ENCODE assay signal across 21 mouse cellular contexts in genomic region chr4:136697325-136697724, GRCm38 (mm10).
"Had no signal": no experiment of that assay in that cellular context is flagged by ENCODE, and none has a peak within 500 bp of the region (broad histone marks: within the 10 kb centered on the region; RNA-seq: fewer than 3 reads in every experiment).

No protein-coding gene starts in this region.

- H3K27ac ChIP-seq: layer of hippocampus, adult 2 months; limb, embryonic 10.5 days; limb, embryonic 13.5 days; liver, embryonic 12.5 days; liver, embryonic 15.5 days; lung, embryonic 15.5 days; neural tube, embryonic 12.5 days; stomach, embryonic 15.5 days had no signal

- H3K4me2 ChIP-seq: limb, embryonic 13.5 days; liver, embryonic 12.5 days; liver, embryonic 15.5 days; lung, embryonic 15.5 days; midbrain, embryonic 11.5 days; neural tube, embryonic 12.5 days; stomach, embryonic 15.5 days had no signal

- ATAC-seq: liver, embryonic 12.5 days; midbrain, embryonic 16.5 days had no signal

- H3K4me3 ChIP-seq: layer of hippocampus, adult 2 months; limb, embryonic 10.5 days; limb, embryonic 13.5 days; liver, embryonic 12.5 days; liver, embryonic 15.5 days; lung, embryonic 15.5 days; megakaryocyte, embryonic 14.5 days; neural tube, embryonic 12.5 days; stomach, embryonic 15.5 days had no signal

- H3K27me3 ChIP-seq: limb, embryonic 13.5 days; liver, embryonic 12.5 days; liver, embryonic 15.5 days; lung, embryonic 15.5 days; neural tube, embryonic 12.5 days; stomach, embryonic 15.5 days had no signal

- H3K4me1 ChIP-seq: liver, embryonic 12.5 days; liver, embryonic 15.5 days; lung, embryonic 15.5 days; stomach, embryonic 15.5 days had no signal

- DNase-seq: kidney, adult 9 months; layer of hippocampus, adult 9-11 months; liver; lung, adult 18-20 months; lung, postnatal 10 days; lung, postnatal 36 days; retina, postnatal 1 day; right cerebral cortex, postnatal 25 days; spleen, adult 18-20 months; thymus, postnatal 25 days had no signal

- H3K9ac ChIP-seq: limb, embryonic 13.5 days; liver, embryonic 12.5 days; liver, embryonic 15.5 days; lung, embryonic 15.5 days; neural tube, embryonic 12.5 days; stomach, embryonic 15.5 days had no signal

- H3K36me3 ChIP-seq: liver, embryonic 12.5 days; liver, embryonic 15.5 days had no signal

- H3K9me3 ChIP-seq: limb, embryonic 10.5 days; liver, embryonic 12.5 days; liver, embryonic 15.5 days; lung, embryonic 15.5 days; megakaryocyte, embryonic 14.5 days; stomach, embryonic 15.5 days had no signal
